Mouse (Mus musculus) hindbrain, embryonic 15.5 days (tissue): ENCODE measurements at regions not wholly inside any gene's neighbourhood (a gene's known extent, or its start where the extent isn't known, plus 50 kb on each side); places are given as distances from the start of the nearest gene placed in this dataset.

Experiments
- ATAC-seq: fragments of 200-750 bp; cut with Nextera tagmentation; 2 replicates; pipeline ENCODE4 v1.8.0; 2017; ENCODE audit warnings: low read depth, moderate number of reproducible peaks, moderate TSS enrichment; ENCODE audit not compliant: low FRiP score
- H3K27ac ChIP-seq: fragments of 300-500 bp; sonication (generic); replicated peaks from 2 replicates; pipeline ENCODE4 v1.5.1; 2015; ENCODE audit warnings: mild to moderate bottlenecking, inconsistent platforms
- H3K27me3 ChIP-seq: fragments of 300-500 bp; sonication (generic); 2 replicates; pipeline ENCODE4 v1.6.1; 2015; ENCODE audit warnings: control low read depth, inconsistent platforms
- H3K36me3 ChIP-seq: fragments of 300-500 bp; sonication (generic); 2 replicates; pipeline ENCODE4 v1.6.1; 2015; ENCODE audit warnings: control low read depth, inconsistent platforms
- H3K4me1 ChIP-seq: fragments of 300-500 bp; sonication (generic); replicated peaks from 2 replicates; pipeline ENCODE4 v1.6.1; 2015; ENCODE audit warnings: control low read depth, inconsistent platforms
- H3K4me2 ChIP-seq: fragments of 300-500 bp; sonication (generic); 2 replicates; pipeline ENCODE4 v1.6.1; 2015; ENCODE audit warnings: moderate library complexity, mild to moderate bottlenecking, inconsistent platforms
- H3K4me3 ChIP-seq: fragments of 300-500 bp; sonication (generic); 2 replicates; pipeline ENCODE4 v1.5.1; 2015; ENCODE audit warnings: mild to moderate bottlenecking, inconsistent platforms
- H3K9ac ChIP-seq: fragments of 300-500 bp; sonication (generic); 2 replicates; pipeline ENCODE4 v1.6.1; 2015; ENCODE audit warnings: inconsistent platforms
- H3K9me3 ChIP-seq: fragments of 300-500 bp; sonication (generic); 2 replicates; pipeline ENCODE4 v1.6.1; 2016; ENCODE audit warnings: control low read depth, inconsistent platforms
- WGBS: fragments of 180-500 bp; shearing (Covaris S2); methylation state at CpG from one replicate; pipeline ENCODE4 v1.1.7; 2015; 5-methylcytosine and 5-hydroxymethylcytosine counted together

DNA sequence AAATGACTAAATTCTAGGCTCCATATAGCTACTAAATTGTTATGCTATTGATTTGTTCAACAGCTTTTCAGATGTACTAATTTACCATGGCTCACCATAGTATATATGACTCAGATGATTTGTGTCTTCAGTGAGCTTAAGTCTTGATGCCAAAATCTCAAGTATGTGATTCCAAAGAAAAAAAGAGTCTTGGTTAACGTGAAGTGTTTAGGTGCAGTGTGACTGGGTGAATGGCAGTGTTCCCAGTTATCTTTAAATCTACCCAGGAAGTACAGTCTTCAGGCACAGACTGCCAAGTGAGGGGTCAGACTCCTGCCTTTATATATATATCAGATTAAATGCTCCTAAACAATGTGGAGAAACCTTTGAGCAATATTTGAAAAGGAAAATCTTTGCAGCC, 300.1 kb upstream of the A1bg start:
- Histone ChIP-seq H3K9me3 (no peaks in the 10 kb centered on the region), H3K27ac (no peak overlapping the region), H3K27me3 (no peaks in the 10 kb centered on the region), H3K9ac (no peak overlapping the region), H3K4me1 (no peaks in the 10 kb centered on the region), H3K36me3 (no peaks in the 10 kb centered on the region), H3K4me2 (no peak overlapping the region), H3K4me3 (no peak overlapping the region)
- WGBS, result 80% methylated on average over 1 of the region's 1 CpGs
- no peak for ATAC-seq

DNA sequence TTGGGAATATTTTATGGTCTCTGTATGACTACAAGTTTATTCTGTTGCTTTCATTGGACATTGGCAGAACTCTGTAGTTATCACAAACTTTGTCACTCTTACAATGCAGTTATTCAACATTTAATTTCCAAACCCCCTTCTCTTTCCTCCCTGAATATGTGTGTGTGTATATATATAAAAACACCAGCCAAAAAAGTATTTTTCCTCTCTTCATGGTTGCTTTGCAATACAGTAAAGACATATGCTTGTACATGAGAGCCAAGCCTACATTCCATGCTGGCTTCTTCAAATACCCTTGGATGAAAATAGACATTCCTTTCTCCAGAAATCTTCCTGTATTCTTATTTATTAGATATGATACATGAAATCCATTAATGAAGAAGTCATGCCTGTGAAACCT, 287.3 kb upstream of the A1bg start:
- H3K36me3 ChIP-seq, result no peaks in the 10 kb centered on the region
- no peak overlapping the region for H3K9ac ChIP-seq
- ATAC-seq, result no peak
- no peaks in the 10 kb centered on the region for H3K9me3 ChIP-seq
- H3K27me3 ChIP-seq, result no peaks in the 10 kb centered on the region
- H3K4me2 ChIP-seq, result no peak overlapping the region
- H3K4me1 ChIP-seq, result no peaks in the 10 kb centered on the region
- H3K4me3 ChIP-seq, result no peak overlapping the region
- H3K27ac ChIP-seq, result no peak overlapping the region

DNA sequence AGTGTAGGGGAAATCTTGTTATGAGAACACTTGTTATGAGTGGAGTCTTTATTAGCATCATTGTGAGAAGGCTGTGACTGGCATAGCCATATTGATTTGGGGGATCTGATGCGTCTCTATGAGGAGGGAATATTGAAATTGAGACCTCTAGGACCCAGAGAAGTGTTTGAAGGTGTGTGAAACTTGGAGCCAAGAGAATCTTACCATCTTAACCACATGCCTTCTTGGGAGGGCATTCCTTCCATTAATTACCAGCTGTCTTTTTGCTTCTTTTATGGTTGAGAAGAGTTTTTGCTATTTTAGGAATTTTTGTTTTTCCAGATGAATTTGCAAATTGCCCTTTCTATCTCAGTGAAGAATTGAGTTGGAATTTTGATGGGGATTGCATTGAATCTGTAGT, 267.2 kb upstream of the A1bg start:
- no peak for ATAC-seq
- H3K4me3 ChIP-seq, result no peak overlapping the region
- WGBS, result 94% methylated on average over 1 of the region's 1 CpGs

DNA sequence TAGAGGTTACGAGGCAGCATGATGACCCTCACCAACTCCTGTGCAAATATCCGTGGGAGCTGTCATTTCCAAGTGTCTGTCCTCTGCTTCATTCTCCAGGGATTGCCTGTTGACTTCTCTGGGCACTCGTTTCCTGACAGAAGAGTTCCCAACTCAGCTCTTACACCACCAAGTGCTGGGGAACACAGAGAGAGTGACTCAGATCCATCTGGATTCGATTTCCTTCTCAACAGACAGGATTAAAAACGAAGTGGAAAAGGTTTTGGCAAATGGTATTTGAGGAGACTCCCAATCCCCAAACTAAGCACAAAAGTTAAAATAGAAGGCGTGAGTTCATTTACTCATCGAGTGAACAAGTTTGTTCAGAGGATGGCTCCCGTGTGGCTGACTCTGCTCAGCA, 266.7 kb upstream of the A1bg start:
- no peak overlapping the region for H3K27ac ChIP-seq
- no peaks in the 10 kb centered on the region for H3K36me3 ChIP-seq
- 0 out of 2 replicates have a peak, but pooled peaks cover under 1% of the 10 kb centered on the region for H3K4me1 ChIP-seq
- H3K9me3 ChIP-seq, result no peaks in the 10 kb centered on the region
- no peaks in the 10 kb centered on the region for H3K27me3 ChIP-seq
- no peak overlapping the region for H3K4me3 ChIP-seq
- WGBS, result 78% methylated on average over 8 of the region's 8 CpGs
- H3K4me2 ChIP-seq, result no peak overlapping the region
- H3K9ac ChIP-seq, result no peak overlapping the region
- ATAC-seq, result no peak

More for the DNA sequence above, 267.2 kb upstream of the A1bg start:
- Histone ChIP-seq H3K27ac (no peak overlapping the region), H3K4me1 (no peaks in the 10 kb centered on the region), H3K9ac (no peak overlapping the region), H3K36me3 (no peaks in the 10 kb centered on the region), H3K27me3 (no peaks in the 10 kb centered on the region), H3K4me2 (no peak overlapping the region), H3K9me3 (no peaks in the 10 kb centered on the region)

DNA sequence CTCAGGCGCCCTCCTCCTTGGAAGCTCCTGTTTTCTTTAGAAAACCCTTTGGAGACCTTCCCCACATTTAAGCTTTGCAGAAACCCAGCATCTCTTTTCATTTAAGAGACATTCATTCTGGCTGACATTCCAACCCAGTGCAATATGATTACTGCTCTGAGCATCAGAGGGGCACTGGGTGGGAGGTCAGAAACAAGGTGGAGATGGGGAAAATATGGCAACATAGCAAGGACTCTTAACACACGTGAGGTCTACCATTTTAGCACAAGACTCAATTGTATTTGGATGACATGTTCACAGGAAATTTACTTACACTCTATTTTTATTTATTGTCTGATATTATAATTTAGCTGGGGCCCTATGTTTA, 261.8 kb upstream of the A1bg start:
- WGBS, result 32% methylated on average over 2 of the region's 2 CpGs
- no peak for ATAC-seq
- Histone ChIP-seq H3K4me1 (0 out of 2 replicates have a peak, but pooled peaks cover 4% of the 10 kb centered on the region), H3K4me3 (no peak overlapping the region), H3K4me2 (no peak overlapping the region), H3K27ac (no peak overlapping the region), H3K9ac (no peak overlapping the region), H3K27me3 (no peaks in the 10 kb centered on the region), H3K9me3 (no peaks in the 10 kb centered on the region), H3K36me3 (no peaks in the 10 kb centered on the region)

DNA sequence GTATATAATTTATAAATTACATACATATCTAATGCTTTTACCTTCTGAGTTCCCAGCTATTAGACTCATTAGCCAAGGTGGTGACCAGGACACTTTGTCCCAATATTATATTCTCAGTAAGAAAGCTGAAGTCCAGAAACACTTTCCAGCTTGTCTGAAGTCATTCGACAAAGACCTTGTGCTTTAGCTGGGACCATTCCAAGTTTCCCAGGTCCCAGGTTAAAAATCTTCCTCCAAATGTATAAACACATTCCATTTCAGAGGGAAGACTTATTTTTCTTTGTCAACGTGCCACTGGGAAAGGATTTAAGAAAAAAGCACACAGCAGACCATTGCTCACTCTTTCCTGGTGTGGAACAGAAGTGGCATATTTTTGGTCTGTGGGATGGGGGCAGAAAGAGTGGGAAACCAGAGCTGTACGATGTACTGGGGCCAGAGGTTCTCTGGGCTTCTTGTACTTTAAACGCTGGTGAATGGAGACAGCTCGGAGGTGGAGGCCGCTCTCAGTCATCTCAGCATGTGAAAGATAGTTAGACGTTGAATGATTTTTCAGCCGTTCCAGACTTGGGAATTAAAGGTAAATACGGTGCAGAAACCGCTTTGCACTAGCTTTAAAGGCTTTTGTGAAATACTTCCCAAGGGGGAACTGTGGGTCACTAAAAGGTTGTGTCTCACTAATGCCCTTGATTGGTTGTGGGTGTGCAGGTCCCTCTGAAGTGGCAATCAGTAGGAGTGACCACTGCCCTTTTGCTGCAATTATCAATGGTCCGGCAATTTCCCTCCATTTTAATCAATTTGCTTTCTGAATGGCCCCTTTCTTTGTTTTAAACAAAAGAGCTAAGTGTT, 261.2 kb upstream of the A1bg start:
- no peak for ATAC-seq
- no peak overlapping the region for H3K9ac ChIP-seq
- H3K36me3 ChIP-seq, result no peaks in the 10 kb centered on the region
- whole genome bisulfite sequencing, result 16% methylated on average over 11 of the region's 11 CpGs
- no peak overlapping the region for H3K27ac ChIP-seq
- no peak overlapping the region for H3K4me3 ChIP-seq
- H3K4me1 ChIP-seq, result 0 out of 2 replicates have a peak, but pooled peaks cover 4% of the 10 kb centered on the region
- H3K9me3 ChIP-seq, result no peaks in the 10 kb centered on the region
- H3K27me3 ChIP-seq, result no peaks in the 10 kb centered on the region
- no peak overlapping the region for H3K4me2 ChIP-seq

DNA sequence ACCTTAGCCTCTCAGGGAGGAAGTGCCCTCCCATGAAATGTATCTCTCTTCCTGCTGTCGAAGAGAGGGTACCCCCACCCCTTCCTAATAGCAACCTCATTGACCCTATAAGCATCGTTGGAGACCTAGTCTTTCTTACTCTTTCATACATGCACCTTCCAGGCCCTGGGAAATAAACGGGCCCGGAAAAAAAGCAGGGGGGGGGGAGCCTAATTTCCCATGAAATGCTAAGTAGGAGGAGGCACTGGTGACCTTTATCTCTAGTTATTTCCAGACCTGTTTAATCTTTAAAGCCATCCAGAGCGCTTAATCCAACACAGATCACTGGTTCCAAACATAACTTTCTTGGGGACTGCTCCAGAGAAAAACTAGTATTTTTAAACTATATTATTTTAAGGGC, 260.5 kb upstream of the A1bg start:
- H3K9me3 ChIP-seq, result no peaks in the 10 kb centered on the region
- no peak overlapping the region for H3K27ac ChIP-seq
- no peaks in the 10 kb centered on the region for H3K27me3 ChIP-seq
- ATAC-seq, result no peak
- H3K4me3 ChIP-seq, result no peak overlapping the region
- no peaks in the 10 kb centered on the region for H3K36me3 ChIP-seq
- H3K9ac ChIP-seq, result no peak overlapping the region
- 28% methylated on average over 5 of the region's 5 CpGs for WGBS
- no peak overlapping the region for H3K4me2 ChIP-seq
- 0 out of 2 replicates have a peak, but pooled peaks cover 4% of the 10 kb centered on the region for H3K4me1 ChIP-seq

DNA sequence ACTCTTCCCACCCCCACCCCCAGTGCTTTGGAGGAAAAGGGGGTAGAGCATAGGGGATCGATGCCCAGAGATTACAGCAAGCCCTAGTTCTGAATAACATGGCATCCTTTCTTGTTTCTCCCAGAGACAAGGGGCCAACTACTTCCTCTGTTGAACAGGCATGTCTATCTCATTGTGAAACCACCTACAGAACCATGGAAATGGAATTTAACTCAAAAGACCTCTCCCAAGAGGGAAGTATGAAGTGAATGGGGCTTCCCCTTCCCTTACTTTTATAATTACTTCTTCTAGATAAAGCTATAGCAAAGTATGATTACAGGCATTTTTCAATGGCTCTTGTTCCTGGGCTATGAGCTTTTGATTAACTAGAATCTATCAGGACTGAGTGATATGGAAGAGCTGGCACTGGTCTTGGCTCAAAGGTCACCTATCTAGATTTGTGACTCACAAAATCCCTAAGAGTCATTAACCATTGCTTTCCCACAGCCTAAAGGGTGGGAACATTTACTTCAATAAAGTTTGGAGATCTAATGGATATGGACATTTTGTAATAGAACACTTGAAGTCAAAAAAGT, 246.1 kb upstream of the A1bg start:
- 97% methylated on average over 1 of the region's 1 CpGs for WGBS
- Histone ChIP-seq H3K4me3 (no peak overlapping the region), H3K36me3 (no peaks in the 10 kb centered on the region), H3K27me3 (no peaks in the 10 kb centered on the region), H3K27ac (no peak overlapping the region), H3K4me2 (no peak overlapping the region), H3K4me1 (no peaks in the 10 kb centered on the region), H3K9ac (no peak overlapping the region), H3K9me3 (no peaks in the 10 kb centered on the region)
- no peak for ATAC-seq

DNA sequence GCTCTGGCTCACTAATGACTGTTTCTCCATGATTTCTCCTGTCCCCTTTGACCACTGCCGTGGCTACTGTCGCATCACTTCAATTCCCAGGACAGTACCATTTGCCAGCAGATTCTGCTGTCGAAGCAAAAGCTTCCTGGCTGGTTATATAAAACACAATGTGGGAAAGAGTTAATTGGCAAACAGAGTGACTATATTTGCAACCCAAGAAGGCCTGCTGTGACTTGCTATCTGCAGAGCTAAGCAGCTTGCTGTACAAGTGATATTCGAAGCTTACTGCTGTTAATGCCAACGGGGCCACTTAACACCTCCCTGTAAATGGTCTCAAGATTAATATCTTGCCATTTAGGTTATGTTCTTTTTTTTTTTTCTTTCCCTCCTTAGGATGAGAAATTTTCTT, 242.2 kb upstream of the A1bg start:
- no peak overlapping the region for H3K9ac ChIP-seq
- no peak overlapping the region for H3K4me3 ChIP-seq
- no peak overlapping the region for H3K4me2 ChIP-seq
- WGBS, result 30% methylated on average over 5 of the region's 5 CpGs
- no peaks in the 10 kb centered on the region for H3K36me3 ChIP-seq
- no peak; the same call in 1 of the 2 replicates for ATAC-seq
- H3K4me1 ChIP-seq, result no peaks in the 10 kb centered on the region
- no peaks in the 10 kb centered on the region for H3K9me3 ChIP-seq
- no peak overlapping the region for H3K27ac ChIP-seq
- no peaks in the 10 kb centered on the region for H3K27me3 ChIP-seq

DNA sequence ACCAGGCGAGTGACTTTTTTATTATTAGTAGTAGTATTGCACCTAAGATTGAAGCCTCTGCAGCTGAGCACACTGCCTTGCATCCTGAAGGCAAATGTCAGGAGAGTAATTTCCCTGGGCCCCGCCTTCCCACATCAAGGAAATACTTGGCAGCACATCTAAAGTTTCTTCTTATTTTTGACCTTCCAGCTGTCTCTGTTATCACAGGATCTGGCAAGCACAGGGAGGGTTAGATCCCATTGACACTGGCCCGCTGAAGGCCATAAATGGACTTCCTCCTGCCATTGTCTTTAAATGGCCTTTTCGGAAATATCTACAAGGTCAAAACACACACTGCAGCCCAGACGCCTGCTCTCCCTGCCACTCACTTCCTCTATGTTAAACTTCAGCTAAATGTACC, 238.6 kb upstream of the A1bg start:
- Histone ChIP-seq H3K36me3 (no peaks in the 10 kb centered on the region), H3K27me3 (peaks cover 4% of the 10 kb centered on the region; the same call in 1 of the 2 replicates), H3K27ac (no peak overlapping the region), H3K4me3 (no peak overlapping the region), H3K9me3 (no peaks in the 10 kb centered on the region), H3K4me1 (peaks cover 6% of the 10 kb centered on the region), H3K4me2 (no peak overlapping the region), H3K9ac (no peak overlapping the region)
- 74% methylated on average over 5 of the region's 5 CpGs for WGBS
- ATAC-seq, result no peak

DNA sequence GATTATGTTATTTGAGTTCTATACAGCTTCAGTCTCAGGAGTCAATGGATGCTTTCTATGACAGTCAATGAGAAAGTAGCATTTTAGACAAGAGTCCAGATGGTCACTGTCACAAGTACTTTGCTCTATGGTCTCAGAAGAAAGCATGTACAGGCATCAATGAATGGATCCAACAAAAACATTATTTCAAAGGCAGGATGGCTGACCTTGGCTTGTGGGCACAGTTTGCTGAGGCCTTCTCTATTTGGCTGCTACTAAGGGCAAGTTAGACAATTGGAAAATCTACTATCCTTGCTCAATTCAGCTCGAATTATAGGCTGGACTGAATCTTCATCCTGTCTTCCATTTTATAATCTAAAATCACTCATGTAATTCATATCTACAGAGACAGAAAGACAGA, 237.9 kb upstream of the A1bg start:
- Histone ChIP-seq H3K4me3 (no peak overlapping the region), H3K36me3 (no peaks in the 10 kb centered on the region), H3K9ac (no peak overlapping the region), H3K27ac (no peak overlapping the region), H3K27me3 (peaks cover 7% of the 10 kb centered on the region), H3K9me3 (no peaks in the 10 kb centered on the region), H3K4me2 (no peak overlapping the region), H3K4me1 (peaks cover 6% of the 10 kb centered on the region)
- 82% methylated on average over 1 of the region's 1 CpGs for WGBS
- no peak for ATAC-seq

DNA sequence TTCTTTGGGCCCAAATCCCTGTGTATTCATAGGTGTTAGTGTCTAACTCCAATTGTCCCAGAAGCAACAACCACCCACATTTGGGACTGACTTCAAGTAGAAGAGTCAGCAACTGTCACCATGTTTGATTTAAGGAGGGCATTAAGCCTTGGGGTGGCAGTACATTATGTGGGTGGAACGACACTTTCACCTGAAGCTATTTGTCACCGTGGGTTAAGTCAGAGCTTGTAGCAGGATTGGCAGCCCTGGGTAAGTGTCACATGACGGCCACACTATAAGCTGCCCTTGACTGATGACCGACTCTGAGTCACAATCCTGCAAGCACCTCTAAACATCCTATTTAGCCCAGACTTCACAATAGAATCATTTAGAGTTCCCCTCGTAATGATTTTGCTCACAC, 236.7 kb upstream of the A1bg start:
- WGBS, result 87% methylated on average over 5 of the region's 5 CpGs
- Histone ChIP-seq H3K9ac (no peak overlapping the region), H3K4me2 (no peak overlapping the region), H3K27ac (no peak overlapping the region), H3K36me3 (no peaks in the 10 kb centered on the region), H3K4me3 (no peak overlapping the region), H3K9me3 (no peaks in the 10 kb centered on the region), H3K27me3 (peaks cover 8% of the 10 kb centered on the region), H3K4me1 (peaks cover 6% of the 10 kb centered on the region)
- ATAC-seq, result no peak
